Mouse (Mus musculus) bone marrow, adult 2 months (tissue): Measurements from ENCODE around the gene Plcb1. TPM values are rescaled to one million over a fixed set of nuclear protein-coding genes. Genes with fewer than 3 reads are reported as not detected.

Source experiments
- H3K27ac ChIP-seq: fragments of 200-500 bp; 2 replicates; pipeline ENCODE4 v1.5.1; 2012; ENCODE audit warnings: low read depth, mild to moderate bottlenecking, control low read depth, inconsistent platforms, low read length; ENCODE audit not compliant: control insufficient read depth, poor library complexity, insufficient read depth
- H3K4me1 ChIP-seq: fragments of 200-500 bp; 2 replicates; pipeline ENCODE4 v1.6.1; 2011; ENCODE audit warnings: low read length; ENCODE audit not compliant: control insufficient read depth, insufficient read depth
- H3K4me3 ChIP-seq: fragments of 200-500 bp; replicated peaks from 2 replicates; pipeline ENCODE3; 2011; ENCODE audit warnings: mild to moderate bottlenecking, low read depth, low read length, control low read depth; ENCODE audit not compliant: control insufficient read depth
- CTCF ChIP-seq: fragments of 200-500 bp; IDR thresholded peaks from 2 replicates; pipeline ENCODE4 v1.5.1; 2011; ENCODE audit warnings: low read length, control low read depth; ENCODE audit not compliant: control insufficient read depth, insufficient read depth
- POLR2A ChIP-seq: fragments of 200-500 bp; IDR thresholded peaks from 2 replicates; pipeline ENCODE4 v1.6.1; 2011; ENCODE audit warnings: low read depth, mild to moderate bottlenecking, control low read depth, low read length, borderline replicate concordance; ENCODE audit not compliant: control insufficient read depth
- WGBS: fragments of 180-500 bp; shearing (Covaris S2); methylation state at CpG from one replicate; pipeline ENCODE4 v1.1.7; 2018; 5-methylcytosine and 5-hydroxymethylcytosine counted together
- polyA plus RNA-seq: library from polyadenylated mRNA; stranded (reverse); fragments of >200 nt; gene quantifications from 2 replicates; pipeline ENCODE4 v1.2.4, GENCODE M21; 2011; ENCODE audit warnings: low replicate concordance; ENCODE audit not compliant: missing spikeins, insufficient read depth, insufficient read length

The Plcb1 gene
- polyA plus RNA-seq, 1 experiment: 5.6 TPM

GRCm38 (mm10) chr2:134867381-134867780 lies 81.5 kb downstream of the Plcb1 start:
- no peak overlapping the region for H3K4me3 ChIP-seq
- no peaks in the 10 kb centered on the region for H3K4me1 ChIP-seq
- WGBS: 82% methylated on average over 6 of the region's 6 CpGs
- TF ChIP-seq CTCF: no peak
- no peak for TF ChIP-seq POLR2A
- H3K27ac ChIP-seq: no peak overlapping the region

GRCm38 (mm10) chr2:134871692-134872489 lies 86.0 kb downstream of the Plcb1 start:
- Histone ChIP-seq H3K4me1 (no peaks in the 10 kb centered on the region), H3K4me3 (no peak overlapping the region)
- WGBS: 56% methylated on average over 9 of the region's 9 CpGs

DNA sequence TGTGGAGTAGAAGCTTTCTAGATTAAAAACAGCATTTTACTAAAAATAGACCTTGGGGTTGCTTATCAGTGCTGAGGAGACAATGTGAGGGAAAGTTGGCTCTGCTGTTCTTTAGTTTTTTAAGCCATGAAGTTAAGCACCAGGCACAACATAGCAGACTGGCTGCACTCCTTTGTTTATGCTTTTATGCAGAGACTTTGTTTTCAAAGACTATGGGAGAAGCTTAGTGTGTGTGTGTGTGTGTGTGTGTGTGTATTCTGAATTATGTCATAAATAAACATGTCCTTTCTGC lies 86.6 kb downstream of the Plcb1 start:
- Histone ChIP-seq H3K4me1 (no peaks in the 10 kb centered on the region), H3K4me3 (no peak overlapping the region), H3K27ac (no peak overlapping the region)
- TF ChIP-seq CTCF: no peak
- no peak for TF ChIP-seq POLR2A

More at GRCm38 (mm10) chr2:134871692-134872489, 86.0 kb downstream of the Plcb1 start:
- no peak overlapping the region for H3K27ac ChIP-seq
- TF ChIP-seq CTCF (no peak), POLR2A (no peak)

- Histone ChIP-seq H3K27ac (no peak overlapping the region), H3K4me1 (no peaks in the 10 kb centered on the region), H3K4me3 (no peak overlapping the region)
- TF ChIP-seq POLR2A (no peak), CTCF (no peak)
- 63% methylated on average over 4 of the region's 4 CpGs for WGBS
Measured at GRCm38 (mm10) chr2:134877148-134877547, 91.3 kb downstream of the Plcb1 start.

DNA sequence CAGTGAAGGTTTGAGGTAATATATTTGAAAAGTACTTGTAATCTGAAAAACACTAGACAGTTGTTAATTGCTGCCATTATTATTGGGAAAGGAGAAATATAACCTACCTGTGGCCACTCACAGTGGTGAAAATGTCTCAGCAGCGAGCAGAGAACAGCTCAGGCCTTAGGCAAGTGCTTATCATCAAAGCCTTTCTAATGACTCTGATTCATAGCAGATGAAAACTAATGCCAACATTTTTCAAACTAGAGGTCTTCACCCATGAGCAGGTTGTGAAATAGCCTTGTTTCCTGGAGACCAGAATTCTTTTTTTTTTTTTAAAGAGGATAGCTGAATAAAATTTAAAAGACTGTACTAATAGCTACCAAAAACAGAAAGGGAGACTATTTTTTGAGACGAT lies 105.3 kb downstream of the Plcb1 start:
- H3K4me1 ChIP-seq: no peaks in the 10 kb centered on the region
- no peak for TF ChIP-seq POLR2A
- no peak for TF ChIP-seq CTCF
- no peak overlapping the region for H3K27ac ChIP-seq
- WGBS: 75% methylated on average over 2 of the region's 2 CpGs
- no peak overlapping the region for H3K4me3 ChIP-seq

DNA sequence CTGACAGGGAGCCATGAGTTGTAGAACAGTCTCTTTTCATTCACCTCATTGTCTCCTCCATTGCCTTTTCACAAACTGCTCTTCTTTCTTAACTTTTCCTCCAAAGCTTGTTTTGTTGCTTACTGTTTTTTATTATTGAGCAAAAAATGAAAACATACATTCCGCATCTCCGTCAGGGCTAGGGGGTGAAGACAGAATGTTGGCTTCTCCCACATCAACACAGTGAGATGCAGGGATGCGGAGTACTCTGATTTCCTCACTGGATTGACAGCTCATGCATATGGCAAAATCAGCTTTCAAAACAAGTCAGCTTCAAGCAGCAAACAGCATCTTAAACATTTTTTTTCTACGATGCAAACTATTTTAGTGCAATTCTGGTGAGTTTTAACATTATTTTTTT lies 108.9 kb downstream of the Plcb1 start:
- no peak overlapping the region for H3K4me3 ChIP-seq
- no peak for TF ChIP-seq POLR2A
- no peak for TF ChIP-seq CTCF
- 90% methylated on average over 4 of the region's 4 CpGs for WGBS
- H3K4me1 ChIP-seq: no peaks in the 10 kb centered on the region
- H3K27ac ChIP-seq: no peak overlapping the region

GRCm38 (mm10) chr2:134896196-134896595 lies 110.3 kb downstream of the Plcb1 start:
- 81% methylated on average over 3 of the region's 3 CpGs for WGBS
- Histone ChIP-seq H3K4me3 (no peak overlapping the region), H3K4me1 (no peaks in the 10 kb centered on the region), H3K27ac (no peak overlapping the region)
- TF ChIP-seq CTCF (no peak), POLR2A (no peak)

GRCm38 (mm10) chr2:134897083-134897482 lies 111.2 kb downstream of the Plcb1 start:
- H3K4me3 ChIP-seq: no peak overlapping the region
- no peaks in the 10 kb centered on the region for H3K4me1 ChIP-seq
- H3K27ac ChIP-seq: no peak overlapping the region
- WGBS: 88% methylated on average over 5 of the region's 5 CpGs
- TF ChIP-seq POLR2A (no peak), CTCF (no peak)

GRCm38 (mm10) chr2:134901521-134901920 lies 115.7 kb downstream of the Plcb1 start:
- TF ChIP-seq CTCF: no peak
- TF ChIP-seq POLR2A: no peak
- no peak overlapping the region for H3K27ac ChIP-seq
- no peak overlapping the region for H3K4me3 ChIP-seq
- 72% methylated on average over 2 of the region's 2 CpGs for WGBS
- H3K4me1 ChIP-seq: no peaks in the 10 kb centered on the region
